Mouse (Mus musculus): Measurements from ENCODE around the gene Hacd2. TPM values are rescaled to one million over a fixed set of nuclear protein-coding genes. Genes with fewer than 3 reads are reported as not detected.

The Hacd2 gene
- total RNA-seq, 2 experiments from 2014 or later: 8.9 to 34.3 TPM

GRCm38 (mm10) chr16:35004356-35004755, 17.9 kb upstream of the Hacd2 start:
- no peak for ATAC-seq (replicated peaks; ENCODE audit: low FRiP score, low TSS enrichment, poor library complexity, severe bottlenecking)

GRCm38 (mm10) chr16:35004756-35005155, 17.5 kb upstream of the Hacd2 start:
- no peak for ATAC-seq (replicated peaks; ENCODE audit: low FRiP score, low TSS enrichment, poor library complexity, severe bottlenecking)

- ATAC-seq (replicated peaks; ENCODE audit: low FRiP score, low TSS enrichment, poor library complexity, severe bottlenecking): no peak
These were observed 16.0 kb upstream of the Hacd2 start for GRCm38 (mm10) chr16:35006251-35006650.

GRCm38 (mm10) chr16:35007361-35007760, 14.9 kb upstream of the Hacd2 start:
- no peak for ATAC-seq (replicated peaks; ENCODE audit: low FRiP score, low TSS enrichment, poor library complexity, severe bottlenecking)

GRCm38 (mm10) chr16:35008447-35008846, 13.8 kb upstream of the Hacd2 start:
- no peak for ATAC-seq (replicated peaks; ENCODE audit: low FRiP score, low TSS enrichment, poor library complexity, severe bottlenecking)

GRCm38 (mm10) chr16:35013501-35013900, 8.7 kb upstream of the Hacd2 start:
- ATAC-seq (replicated peaks; ENCODE audit: low FRiP score, low TSS enrichment, poor library complexity, severe bottlenecking): no peak

GRCm38 (mm10) chr16:35016491-35016890, 5.7 kb upstream of the Hacd2 start:
- no peak for ATAC-seq (replicated peaks; ENCODE audit: low FRiP score, low TSS enrichment, poor library complexity, severe bottlenecking)

GRCm38 (mm10) chr16:35018470-35018974, 3.7 kb upstream of the Hacd2 start:
- ATAC-seq (replicated peaks; ENCODE audit: low FRiP score, low TSS enrichment, poor library complexity, severe bottlenecking): no peak

- ATAC-seq (replicated peaks; ENCODE audit: low FRiP score, low TSS enrichment, poor library complexity, severe bottlenecking): no peak
These were observed 356 bp upstream of the Hacd2 start for GRCm38 (mm10) chr16:35021903-35022241.

- no peak for ATAC-seq (replicated peaks; ENCODE audit: low FRiP score, low TSS enrichment, poor library complexity, severe bottlenecking)
These were observed 1.0 kb downstream of the Hacd2 start for GRCm38 (mm10) chr16:35023138-35023735.

GRCm38 (mm10) chr16:35024300-35024699, 2.1 kb downstream of the Hacd2 start:
- ATAC-seq (replicated peaks; ENCODE audit: low FRiP score, low TSS enrichment, poor library complexity, severe bottlenecking): no peak

GRCm38 (mm10) chr16:35025347-35025746, 3.1 kb downstream of the Hacd2 start:
- no peak for ATAC-seq (replicated peaks; ENCODE audit: low FRiP score, low TSS enrichment, poor library complexity, severe bottlenecking)

- ATAC-seq (replicated peaks; ENCODE audit: low FRiP score, low TSS enrichment, poor library complexity, severe bottlenecking): no peak
These were observed 11.0 kb downstream of the Hacd2 start for GRCm38 (mm10) chr16:35033241-35033640.

GRCm38 (mm10) chr16:35033809-35034577, 11.8 kb downstream of the Hacd2 start:
- no peak for ATAC-seq (replicated peaks; ENCODE audit: low FRiP score, low TSS enrichment, poor library complexity, severe bottlenecking)

- no peak for ATAC-seq (replicated peaks; ENCODE audit: low FRiP score, low TSS enrichment, poor library complexity, severe bottlenecking)
These were observed 12.7 kb downstream of the Hacd2 start for GRCm38 (mm10) chr16:35034971-35035370.

GRCm38 (mm10) chr16:35036754-35037153, 14.5 kb downstream of the Hacd2 start:
- no peak for ATAC-seq (replicated peaks; ENCODE audit: low FRiP score, low TSS enrichment, poor library complexity, severe bottlenecking)

GRCm38 (mm10) chr16:35038343-35039057, 16.3 kb downstream of the Hacd2 start:
- ATAC-seq (replicated peaks; ENCODE audit: low FRiP score, low TSS enrichment, poor library complexity, severe bottlenecking): no peak

GRCm38 (mm10) chr16:35040154-35040553, 17.9 kb downstream of the Hacd2 start:
- ATAC-seq (replicated peaks; ENCODE audit: low FRiP score, low TSS enrichment, poor library complexity, severe bottlenecking): no peak

- ATAC-seq (replicated peaks; ENCODE audit: low FRiP score, low TSS enrichment, poor library complexity, severe bottlenecking): no peak
These were observed 18.8 kb downstream of the Hacd2 start for GRCm38 (mm10) chr16:35041001-35041400.

- no peak for ATAC-seq (replicated peaks; ENCODE audit: low FRiP score, low TSS enrichment, poor library complexity, severe bottlenecking)
These were observed 24.0 kb downstream of the Hacd2 start for GRCm38 (mm10) chr16:35046081-35046775.
